Mouse (Mus musculus) left cerebral cortex, postnatal 25 days (tissue): ENCODE measurements around the gene Aunip. TPM values are rescaled to one million over a fixed set of nuclear protein-coding genes. Genes with fewer than 3 reads are reported as not detected.

Source experiments
- DNase-seq, 2 experiments: peaks; one replicate each; pipeline ENCODE4 v3.0.0; 2022; ENCODE audit warnings: low spot score in 2 of 2, mixed read lengths in 1 of 2
- intact Hi-C: fragments of 180-260 bp; cut with DNase I; formaldehyde crosslinking; loops from one replicate; pipeline ENCODE4 v1.15.1; 2025
- total RNA-seq, 2 experiments: library from RNA; stranded (reverse); gene quantifications; 2 replicates each; pipeline ENCODE4 v1.2.3; 2021

Gene Aunip
- total RNA-seq, 2 experiments from 2014 or later = 0.37 to 0.60 TPM

- intact Hi-C loops = no loop called here
These were observed 28.3 kb downstream of the Aunip start for GRCm38 (mm10) chr4:134538997-134539580.

GRCm38 (mm10) chr4:134542726-134543125 lies 31.9 kb downstream of the Aunip start:
- no peak for DNase-seq
- intact Hi-C loops = loop anchor here (1.0 to 10.0 kb wide), 5 partner anchors 160 to 372 kb away; partner anchors contain the start of gene Tmem50a

More at GRCm38 (mm10) chr4:134538997-134539580, 28.3 kb downstream of the Aunip start:
- DNase-seq = no peak

GRCm38 (mm10) chr4:134543261-134543660 lies 32.5 kb downstream of the Aunip start:
- intact Hi-C loops = loop anchor here (1.0 to 10.0 kb wide), 5 partner anchors 160 to 372 kb away; partner anchors contain the start of gene Tmem50a
- DNase-seq = peak; percentile 90 to 94

- DNase-seq = no peak
- intact Hi-C loops = loop anchor here (10.0 kb wide), 2 partner anchors 338 to 368 kb away; partner anchors contain the start of gene Tmem50a
These were observed 36.3 kb downstream of the Aunip start for GRCm38 (mm10) chr4:134546814-134547705.

GRCm38 (mm10) chr4:134548169-134548938 lies 37.6 kb downstream of the Aunip start:
- DNase-seq = peak in 1 of 2 experiments; percentile 50
- intact Hi-C loops = loop anchor here (10.0 kb wide), 2 partner anchors 336 to 366 kb away; partner anchors contain the start of gene Tmem50a

GRCm38 (mm10) chr4:134549899-134550298 lies 39.1 kb downstream of the Aunip start:
- intact Hi-C loops = loop anchor here (10.0 kb wide), 2 partner anchors 335 to 365 kb away; partner anchors contain the start of gene Tmem50a
- no peak for DNase-seq

- DNase-seq = peak; percentile 29 to 43
- intact Hi-C loops = loop anchor here (2.0 kb wide), 1 partner anchor 151 kb away; no protein-coding TSS in a partner anchor
These were observed 40.9 kb downstream of the Aunip start, which contains the start of gene Selenon for GRCm38 (mm10) chr4:134551494-134552316. Gene Selenon, minus strand, starts transcription at chr4:134552166.

GRCm38 (mm10) chr4:134553631-134554030 lies 42.8 kb downstream of the Aunip start:
- DNase-seq = no peak
- intact Hi-C loops = loop anchor here (2.0 kb wide), 1 partner anchor 149 kb away; no protein-coding TSS in a partner anchor

GRCm38 (mm10) chr4:134555956-134556580 lies 45.3 kb downstream of the Aunip start:
- peak in 1 of 2 experiments; percentile 36 for DNase-seq
- intact Hi-C loops = no loop called here

- no peak for DNase-seq
- intact Hi-C loops = no loop called here
These were observed 46.9 kb downstream of the Aunip start for GRCm38 (mm10) chr4:134557626-134558249.

GRCm38 (mm10) chr4:134558570-134559113 lies 47.8 kb downstream of the Aunip start:
- DNase-seq = no peak
- intact Hi-C loops = no loop called here

GRCm38 (mm10) chr4:134559154-134559553 lies 48.4 kb downstream of the Aunip start:
- intact Hi-C loops = no loop called here
- DNase-seq = no peak

GRCm38 (mm10) chr4:134560699-134561098 lies 49.9 kb downstream of the Aunip start:
- no peak for DNase-seq
- intact Hi-C loops = no loop called here

GRCm38 (mm10) chr4:134562014-134562413 lies 51.2 kb downstream of the Aunip start:
- DNase-seq = no peak
- intact Hi-C loops = no loop called here

GRCm38 (mm10) chr4:134563624-134564023 lies 52.8 kb downstream of the Aunip start:
- intact Hi-C loops = no loop called here

GRCm38 (mm10) chr4:134564093-134564492 lies 53.3 kb downstream of the Aunip start:
- intact Hi-C loops = no loop called here
- DNase-seq = no peak

More at GRCm38 (mm10) chr4:134563624-134564023, 52.8 kb downstream of the Aunip start:
- DNase-seq = no peak
